Mouse (Mus musculus) intestine, embryonic 16.5 days (tissue): ENCODE results near the gene Fbxo2. TPM values are rescaled to one million over a fixed set of nuclear protein-coding genes. Genes with fewer than 3 reads are reported as not detected.

Source experiments
- ATAC-seq: fragments of 200-750 bp; cut with Nextera tagmentation; 2 replicates; pipeline ENCODE4 v1.8.0; 2017; ENCODE audit warnings: moderate TSS enrichment, moderate library complexity
- H3K27ac ChIP-seq: fragments of 300-500 bp; sonication (generic); 2 replicates; pipeline ENCODE4 v1.5.1; 2014; ENCODE audit warnings: mild to moderate bottlenecking, low read length
- H3K27me3 ChIP-seq: fragments of 300-500 bp; sonication (generic); replicated peaks from 2 replicates; pipeline ENCODE4 v1.6.1; 2014; ENCODE audit warnings: low read length, control low read depth, mixed read lengths; ENCODE audit not compliant: control insufficient read depth, insufficient read depth
- H3K36me3 ChIP-seq: fragments of 300-500 bp; sonication (generic); 2 replicates; pipeline ENCODE4 v1.6.1; 2014; ENCODE audit warnings: low read length, control low read depth; ENCODE audit not compliant: control insufficient read depth, insufficient read depth
- H3K4me1 ChIP-seq: fragments of 300-500 bp; sonication (generic); 2 replicates; pipeline ENCODE4 v1.6.1; 2014; ENCODE audit warnings: low read length, control low read depth, mixed read lengths; ENCODE audit not compliant: control insufficient read depth, insufficient read depth
- H3K4me2 ChIP-seq: fragments of 300-500 bp; sonication (generic); 2 replicates; pipeline ENCODE4 v1.6.1; 2014; ENCODE audit warnings: low read depth, low read length, control low read depth
- H3K4me3 ChIP-seq: fragments of 300-500 bp; sonication (generic); 2 replicates; pipeline ENCODE4 v1.5.1; 2014; ENCODE audit warnings: mild to moderate bottlenecking, low read length
- H3K9ac ChIP-seq: fragments of 300-500 bp; sonication (generic); 2 replicates; pipeline ENCODE4 v1.6.1; 2014; ENCODE audit warnings: low read depth, low read length
- H3K9me3 ChIP-seq: fragments of 300-500 bp; sonication (generic); 2 replicates; pipeline ENCODE4 v1.6.1; 2016; ENCODE audit warnings: low read length, control low read depth; ENCODE audit not compliant: control insufficient read depth
- WGBS: fragments of 180-500 bp; shearing (Covaris S2); extraction: QIAGEN DNeasy Blood & Tissue Kit; methylation state at CpG from one replicate; pipeline ENCODE4 v1.1.7; 2014; 5-methylcytosine and 5-hydroxymethylcytosine counted together
- microRNA-seq: library from miRNA; unstranded; fragments of <30 nt; microRNA quantifications from one replicate; pipeline ENCODE4, GENCODE M21; 2016
- polyA plus RNA-seq: library from polyadenylated mRNA; unstranded; fragments of >200 nt; fragmentation: Nextera tagmentation; extraction: Ambion mirVana; gene quantifications from 2 replicates; pipeline ENCODE4 v1.2.1, GENCODE M21; 2015

Gene Fbxo2
- polyA plus RNA-seq, 1 experiment from 2014 or later = 0.64 TPM

- Histone ChIP-seq H3K36me3 (no peaks in the 10 kb centered on the region), H3K9ac (no peak overlapping the region), H3K27ac (no peak overlapping the region), H3K4me1 (no peaks in the 10 kb centered on the region), H3K27me3 (no peaks in the 10 kb centered on the region), H3K9me3 (peaks cover 5% of the 10 kb centered on the region; the same call in 1 of the 2 replicates), H3K4me2 (no peak overlapping the region), H3K4me3 (no peak overlapping the region)
- 60% methylated on average over 6 of the region's 6 CpGs for WGBS
- ATAC-seq = no peak
Measured at GRCm38 (mm10) chr4:148204873-148205232, 44.4 kb downstream of the Fbxo2 start.

GRCm38 (mm10) chr4:148214460-148215136 lies 54.2 kb downstream of the Fbxo2 start:
- H3K4me1 ChIP-seq = no peaks in the 10 kb centered on the region
- no peak overlapping the region for H3K4me2 ChIP-seq
- H3K9me3 ChIP-seq = no peaks in the 10 kb centered on the region
- H3K27ac ChIP-seq = no peak overlapping the region
- H3K27me3 ChIP-seq = 0 out of 2 replicates have a peak, but pooled peaks cover 4% of the 10 kb centered on the region
- H3K36me3 ChIP-seq = no peaks in the 10 kb centered on the region
- ATAC-seq = no peak
- H3K4me3 ChIP-seq = no peak overlapping the region
- WGBS = 53% methylated on average over 5 of the region's 5 CpGs
- no peak overlapping the region for H3K9ac ChIP-seq

GRCm38 (mm10) chr4:148215264-148215900 lies 55.0 kb downstream of the Fbxo2 start:
- H3K27me3 ChIP-seq = peaks cover 4% of the 10 kb centered on the region; the same call in 1 of the 2 replicates
- H3K4me2 ChIP-seq = no peak overlapping the region
- H3K9ac ChIP-seq = no peak overlapping the region
- no peaks in the 10 kb centered on the region for H3K4me1 ChIP-seq
- no peak overlapping the region for H3K4me3 ChIP-seq
- H3K36me3 ChIP-seq = no peaks in the 10 kb centered on the region
- WGBS = 33% methylated on average over 11 of the region's 11 CpGs
- no peak overlapping the region for H3K27ac ChIP-seq
- ATAC-seq = no peak
- no peaks in the 10 kb centered on the region for H3K9me3 ChIP-seq

Small RNAs within 50 kb of the gene (microRNA-seq; reads per million reads assigned to microRNA genes)
- gene Mir7022 = not detected

Other genes starting within 250 kb of the Fbxo2 start
- 39.0 and 42.7 TPM in 2 replicates for gene Plod1, start 223.9 kb upstream of the Fbxo2 start, polyA plus RNA-seq
- 4.5 and 11.3 TPM in 2 replicates for gene 2510039O18Rik, start 219.7 kb upstream of the Fbxo2 start, polyA plus RNA-seq
- not detected in 2 replicates for gene Nppb, start 174.8 kb upstream of the Fbxo2 start, polyA plus RNA-seq
- gene Nppa, start 159.9 kb upstream of the Fbxo2 start, polyA plus RNA-seq = 0.22 and 0.51 TPM in 2 replicates
- gene Clcn6, start 121.8 kb upstream of the Fbxo2 start, polyA plus RNA-seq = 4.5 TPM in 2 replicates
- 14.3 and 19.4 TPM in 2 replicates for gene Mthfr, start 121.5 kb upstream of the Fbxo2 start, polyA plus RNA-seq
- 19.6 and 22.2 TPM in 2 replicates for gene Agtrap, start 72.6 kb upstream of the Fbxo2 start, polyA plus RNA-seq
- 29.3 and 30.1 TPM in 2 replicates for gene Mad2l2, start 30.2 kb upstream of the Fbxo2 start, polyA plus RNA-seq
- gene Draxin, start 29.9 kb upstream of the Fbxo2 start, polyA plus RNA-seq = 0.06 and 0.07 TPM in 2 replicates
- 22.7 and 23.8 TPM in 2 replicates for gene Fbxo6, start 8.5 kb upstream of the Fbxo2 start, polyA plus RNA-seq
- gene Fbxo44, start 139 bp upstream of the Fbxo2 start, polyA plus RNA-seq = 6.8 and 7.3 TPM in 2 replicates
- gene Disp3, start 127.3 kb downstream of the Fbxo2 start, polyA plus RNA-seq = 0.06 and 0.28 TPM in 2 replicates